Mouse (Mus musculus) spleen, postnatal 14 days (tissue): ENCODE data around the gene Usp37.

Experiments
- DNase-seq, 2 experiments: peaks; one replicate each; pipeline ENCODE4 v3.0.0; 2021 to 2022; ENCODE audit warnings: low spot score in 2 of 2

Usp37 gene

DNA sequence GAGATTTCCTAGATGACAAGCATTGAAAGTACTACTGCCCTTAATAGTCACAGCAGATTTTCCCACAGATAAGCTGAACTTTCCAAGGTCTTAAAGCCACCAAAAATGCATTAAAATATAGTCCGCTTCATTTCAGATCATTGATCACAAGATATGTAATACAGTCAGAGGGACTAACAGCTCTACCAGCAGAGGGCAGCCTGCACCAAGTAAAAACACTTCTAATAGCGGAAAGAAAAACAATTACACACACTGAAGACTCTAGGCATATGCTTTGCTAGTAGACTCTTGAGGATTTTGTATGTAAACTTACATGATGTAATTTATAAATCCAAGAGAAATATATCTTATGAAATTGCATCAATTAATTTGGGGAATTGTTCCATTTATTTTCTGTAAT, 83.8 kb downstream of the Usp37 start:
- DNase-seq, result peak in 1 of 2 experiments; percentile 11

DNA sequence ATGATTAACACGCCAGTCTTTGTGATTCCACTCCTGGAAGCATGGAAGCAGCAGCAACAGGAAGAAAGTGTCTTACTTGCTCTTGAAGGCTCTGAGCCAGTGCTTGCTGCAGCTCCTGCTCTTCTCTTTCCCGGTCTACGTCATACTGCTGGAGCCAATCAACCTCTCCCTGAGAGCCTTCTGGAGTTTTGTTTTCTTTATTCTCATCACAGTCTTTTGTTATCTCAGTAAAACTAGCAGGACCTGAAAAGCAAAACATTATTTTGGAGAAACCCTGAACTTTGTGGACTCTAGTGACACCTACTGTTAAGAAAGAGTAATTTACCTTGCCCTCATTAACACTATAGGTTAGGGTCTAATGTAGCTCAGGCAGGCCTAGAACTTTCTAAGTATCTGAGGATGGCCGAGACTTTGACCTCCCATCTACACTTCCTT, 91.5 kb downstream of the Usp37 start:
- no peak for DNase-seq

DNA sequence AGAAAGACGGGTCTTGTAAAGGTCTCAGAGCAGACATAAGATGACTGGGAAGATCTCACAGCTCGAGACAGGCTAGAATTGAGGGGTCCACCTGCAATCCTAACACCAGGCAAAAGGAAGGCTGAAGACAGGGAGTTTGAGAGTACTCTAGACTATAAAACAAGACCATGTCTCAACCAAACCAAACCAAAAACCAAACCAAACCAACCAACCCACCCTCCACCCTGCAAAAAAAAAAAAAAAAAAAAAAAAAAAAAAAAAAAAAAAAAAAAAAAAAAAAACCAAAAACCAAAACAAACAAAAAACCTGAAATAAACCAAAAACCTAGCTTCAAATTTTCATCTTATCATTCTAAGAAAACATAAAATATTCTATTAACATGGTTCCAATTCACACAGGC, 99.5 kb downstream of the Usp37 start:
- no peak for DNase-seq

DNA sequence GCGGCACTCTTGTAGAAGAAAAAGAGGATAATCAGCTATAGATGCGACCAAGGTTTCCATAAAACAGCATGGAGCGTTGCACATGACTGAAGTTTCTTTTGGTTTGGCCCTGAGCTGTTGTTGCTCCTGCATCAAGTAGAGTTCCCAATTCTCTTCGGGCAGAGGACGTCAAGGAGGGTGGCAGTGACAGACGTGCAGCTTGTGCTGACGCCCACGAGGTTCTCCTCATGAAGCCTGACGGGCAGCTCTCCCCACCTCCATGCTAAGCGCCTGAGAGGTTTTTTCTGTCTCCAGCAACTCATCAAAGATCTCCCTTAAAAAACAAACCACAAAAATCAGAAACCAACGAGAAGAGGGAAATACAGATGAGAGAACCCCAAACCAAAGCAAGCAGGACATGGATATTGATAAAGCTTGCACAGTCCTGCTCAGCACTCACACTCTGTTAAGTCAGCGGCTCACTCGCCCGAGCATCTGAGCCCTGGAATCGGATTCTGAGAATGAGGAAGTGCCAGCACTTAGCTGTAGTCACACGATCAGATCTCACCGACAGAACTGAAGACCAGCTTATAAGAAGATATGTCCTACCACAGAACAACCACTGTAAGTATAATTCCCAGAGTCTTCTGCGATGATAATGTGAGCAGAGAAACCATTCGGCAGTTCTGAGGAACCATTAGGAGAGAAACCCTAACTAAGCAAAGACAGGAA, 104.8 kb downstream of the Usp37 start:
- no peak for DNase-seq

DNA sequence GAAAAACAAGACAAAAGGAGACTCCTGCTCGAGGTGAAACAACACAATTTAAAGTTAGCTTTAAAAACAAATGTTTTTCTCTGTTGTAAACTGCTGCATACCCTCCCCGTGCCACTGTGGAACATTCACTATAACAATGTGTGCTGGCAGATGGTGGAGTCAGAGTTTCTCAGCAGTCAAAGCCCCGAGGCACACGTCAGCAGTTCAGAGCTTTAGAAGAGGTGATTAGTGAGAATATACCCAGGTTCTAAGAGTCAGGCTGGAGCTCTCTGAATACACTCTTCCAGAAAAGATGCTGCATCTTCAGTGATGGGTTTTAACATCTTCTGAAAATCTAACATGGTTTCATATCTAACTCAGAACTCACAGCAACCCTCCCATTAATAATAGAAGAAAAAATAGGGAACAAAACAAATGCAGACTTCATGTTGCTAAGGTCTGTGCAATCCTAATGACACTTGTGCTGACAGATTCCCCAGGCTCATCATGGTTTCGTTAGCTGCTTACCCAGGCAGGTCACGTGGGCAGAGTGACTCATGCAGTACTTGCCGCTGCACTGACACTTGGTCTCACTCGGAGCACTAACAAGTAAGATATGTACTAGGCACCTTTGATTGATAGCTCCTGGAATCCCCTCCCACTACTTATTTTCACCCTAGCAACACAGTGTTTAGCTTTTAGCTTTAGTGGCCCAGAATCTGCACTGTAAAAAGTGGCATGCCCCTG, 106.2 kb downstream of the Usp37 start:
- no peak for DNase-seq

DNA sequence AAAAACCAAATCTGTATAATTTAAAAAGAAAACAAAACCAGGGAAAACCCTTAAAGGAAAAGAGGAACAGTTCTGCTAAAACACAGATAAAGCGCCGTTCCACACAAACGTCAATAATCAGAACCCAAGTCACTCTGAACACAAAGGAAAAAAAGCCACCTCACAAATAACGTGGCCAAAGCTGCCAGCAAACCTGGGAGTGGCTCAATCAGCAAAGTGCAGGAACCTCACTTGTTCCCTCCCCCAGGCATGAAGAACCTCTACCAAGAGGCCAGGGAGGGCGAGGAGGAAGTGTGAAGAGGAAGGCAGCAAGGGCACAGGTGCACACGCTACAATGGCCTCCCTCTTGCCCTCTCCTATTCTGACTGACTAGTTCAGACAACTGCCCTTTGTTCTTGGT, 108.5 kb downstream of the Usp37 start:
- no peak for DNase-seq

DNA sequence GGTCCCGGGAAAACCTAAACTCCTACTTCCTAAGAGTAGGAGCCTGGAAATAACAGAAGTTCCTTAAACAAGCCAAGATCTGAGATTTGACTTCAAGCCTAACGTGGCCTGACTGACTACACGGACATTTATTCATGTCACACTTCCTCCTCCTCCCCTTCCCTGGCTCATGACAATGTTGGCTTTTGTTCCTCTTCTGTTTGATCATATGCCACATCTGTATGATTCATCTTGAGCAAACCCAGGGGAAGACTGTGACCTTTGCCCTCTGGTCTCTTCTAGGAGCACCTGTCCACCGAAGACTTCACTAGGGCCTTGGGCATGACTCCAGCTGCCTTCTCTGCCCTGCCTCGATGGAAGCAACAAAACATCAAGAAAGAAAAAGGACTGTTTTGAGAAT, 109.5 kb downstream of the Usp37 start:
- DNase-seq, result no peak

DNA sequence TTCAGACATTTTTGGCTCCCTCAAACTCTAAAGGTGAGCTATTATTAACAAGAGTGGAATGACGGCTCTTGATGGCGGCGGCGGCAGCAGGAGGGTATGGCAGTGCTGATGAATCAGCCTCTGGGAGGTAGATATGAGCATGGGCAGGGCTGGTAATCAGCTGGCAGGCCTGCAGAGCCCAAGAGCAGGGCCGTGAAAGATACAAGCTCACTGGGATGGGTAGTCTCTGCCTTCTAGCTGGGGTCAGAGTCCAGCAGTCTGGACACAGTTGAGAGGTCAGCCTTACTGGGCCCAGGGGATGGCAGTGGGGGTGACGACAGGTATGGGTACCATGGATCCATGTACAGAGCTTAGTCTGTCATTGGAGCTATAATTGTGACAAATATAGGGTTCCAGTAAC, 110.9 kb downstream of the Usp37 start:
- DNase-seq, result no peak

DNA sequence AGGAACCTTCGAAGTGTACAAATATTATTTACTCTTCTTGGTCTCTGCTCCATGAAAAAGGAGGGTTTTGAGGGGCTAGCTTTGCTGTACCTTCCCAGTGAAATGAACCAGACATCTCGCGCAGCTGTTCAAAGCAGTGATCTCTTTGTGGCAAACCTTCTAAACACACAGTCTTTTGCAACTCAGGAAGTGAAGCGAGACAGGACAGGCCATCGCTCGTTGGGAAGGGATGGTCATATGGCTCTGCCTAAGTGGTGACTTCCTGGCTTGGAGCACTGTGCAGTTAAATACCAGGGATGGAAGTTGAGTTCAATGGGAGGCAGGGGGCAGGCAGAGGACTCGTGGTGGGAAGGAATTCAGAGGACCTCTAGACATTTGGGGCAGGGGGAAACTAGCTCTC, 118.2 kb downstream of the Usp37 start:
- DNase-seq, result no peak

DNA sequence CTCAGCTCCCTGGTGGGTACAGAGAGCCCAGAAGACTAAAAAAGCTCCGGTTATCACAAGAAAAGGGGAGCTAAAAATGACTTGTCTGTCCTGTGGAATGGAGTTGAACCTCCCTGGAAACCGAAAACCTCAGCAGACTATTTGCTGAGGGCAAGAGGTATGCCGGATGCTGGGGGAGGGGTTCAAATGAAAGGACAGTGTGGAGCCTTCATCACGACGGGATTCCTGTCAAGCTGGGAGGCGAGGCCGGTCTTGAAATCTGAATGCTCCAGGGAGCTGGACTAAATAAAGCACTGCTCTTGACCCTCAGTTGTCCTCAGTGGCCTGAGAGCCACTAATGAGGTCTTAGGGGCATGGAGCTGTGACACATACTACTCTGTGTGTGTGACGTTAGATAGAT, 120.9 kb downstream of the Usp37 start:
- no peak for DNase-seq

DNA sequence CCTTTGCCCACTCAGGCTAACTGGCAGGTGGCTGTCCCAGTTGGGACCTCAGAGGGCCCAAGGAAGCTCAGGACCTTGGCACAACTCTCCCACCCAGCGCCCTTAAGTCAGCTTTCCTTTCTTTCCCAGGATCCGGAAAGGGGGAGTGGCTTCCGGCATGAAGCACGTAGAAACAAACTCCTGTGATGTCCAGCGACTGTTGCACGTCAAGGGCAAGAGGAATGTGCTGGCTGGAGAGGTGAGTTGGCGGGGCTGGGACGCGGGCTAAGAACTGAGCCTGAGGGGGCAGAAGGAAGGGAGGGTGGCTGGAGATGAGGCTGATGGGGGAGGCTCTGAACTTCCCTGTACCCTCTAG, 124.7 kb downstream of the Usp37 start:
- no peak for DNase-seq

DNA sequence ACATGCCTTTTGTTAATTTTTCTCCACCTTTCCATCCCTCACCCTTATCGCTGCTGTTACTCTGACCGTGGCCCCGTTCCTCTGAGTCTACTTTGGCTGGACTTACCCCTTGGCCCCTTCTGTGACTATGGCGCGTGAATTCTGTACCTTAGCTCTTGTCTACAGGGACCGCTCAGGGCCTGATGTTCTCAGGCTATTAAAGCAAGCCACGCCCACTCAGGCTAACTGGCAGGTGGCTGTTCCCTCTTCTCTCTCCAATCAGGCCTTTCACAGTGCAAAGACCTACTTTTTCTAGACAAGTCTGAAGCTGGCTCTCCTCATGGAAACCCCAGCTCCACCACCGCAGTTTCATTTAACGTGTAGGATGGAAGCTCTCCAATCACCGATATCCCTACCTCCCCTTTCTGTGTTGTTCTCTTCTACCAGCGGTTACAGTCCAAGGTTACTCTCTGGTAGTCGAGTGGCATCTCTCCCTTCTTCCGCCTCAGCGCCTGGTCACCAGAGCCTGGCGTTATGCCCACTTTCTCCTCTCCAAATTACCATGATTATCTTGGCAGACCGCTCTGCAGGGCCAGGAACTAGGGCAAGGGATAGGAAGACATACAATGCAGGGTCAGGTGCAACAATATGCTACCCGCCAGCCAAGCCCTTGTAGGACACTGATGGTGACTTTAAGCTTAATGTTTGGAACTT, 125.2 kb downstream of the Usp37 start:
- no peak for DNase-seq

DNA sequence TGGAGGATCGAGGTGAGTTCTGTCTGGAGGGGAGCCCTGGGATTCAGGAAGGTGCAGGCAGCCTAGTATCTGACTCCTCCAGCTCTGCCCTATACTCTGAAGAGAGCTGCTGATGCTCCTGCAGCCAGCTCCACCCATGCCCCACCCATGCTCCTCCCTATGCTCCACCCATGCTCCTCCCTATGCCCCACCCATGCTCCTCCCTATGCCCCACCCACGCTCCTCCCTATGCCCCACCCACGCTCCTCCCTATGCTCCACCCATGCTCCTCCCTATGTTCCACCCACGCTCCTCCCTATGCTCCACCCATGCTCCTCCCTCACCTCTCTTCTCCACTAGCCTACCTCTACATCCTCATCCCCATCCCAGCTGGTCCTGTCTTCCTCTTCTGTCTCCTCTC, 128.9 kb downstream of the Usp37 start:
- peak in 1 of 2 experiments; percentile 11 for DNase-seq

DNA sequence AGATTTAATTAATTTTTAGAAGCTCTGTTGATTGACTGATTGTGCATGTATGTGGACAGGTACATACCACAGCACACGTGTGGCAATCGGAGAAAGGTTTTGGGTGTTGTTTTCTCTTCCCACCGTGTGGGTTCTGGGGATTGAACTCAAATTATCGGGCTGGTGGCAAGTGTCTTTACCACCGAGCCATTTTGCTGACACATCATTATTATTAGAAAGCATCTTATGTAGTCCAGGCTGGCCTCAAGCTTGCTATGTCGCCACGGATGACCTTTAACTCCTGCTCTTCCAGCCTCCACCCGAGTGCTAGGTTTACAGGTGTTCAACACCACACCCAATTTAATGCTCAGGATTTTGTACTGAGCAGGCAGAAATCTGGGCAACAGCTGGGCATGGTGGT, 131.4 kb downstream of the Usp37 start:
- no peak for DNase-seq

DNA sequence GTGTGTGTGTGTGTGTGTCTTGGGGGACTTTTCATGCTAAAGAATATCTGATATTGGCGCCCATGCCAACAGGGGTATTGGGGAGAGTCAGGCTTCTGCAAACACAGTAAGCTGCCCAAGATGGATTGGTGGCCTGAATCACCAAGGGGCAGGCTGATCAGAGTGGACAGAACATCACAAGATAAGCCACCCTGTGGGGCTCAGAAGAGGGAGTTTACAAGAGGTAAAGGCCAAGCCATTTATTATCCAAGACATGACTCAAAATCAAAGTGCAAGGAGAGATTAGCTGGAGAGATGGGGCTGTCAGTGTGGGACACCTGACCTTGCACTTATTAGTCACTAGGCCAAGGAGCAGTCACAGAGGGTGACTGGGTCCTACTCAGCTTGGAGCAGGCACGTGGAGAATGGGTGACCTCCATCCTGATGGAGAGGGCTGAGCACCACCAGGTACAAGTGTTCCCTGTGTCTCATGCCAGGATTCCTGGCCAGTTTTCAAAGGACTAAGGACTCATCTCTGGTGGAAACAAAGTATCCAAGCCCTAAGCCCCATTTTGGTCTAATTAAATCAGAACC, 132.2 kb downstream of the Usp37 start:
- DNase-seq, result no peak

DNA sequence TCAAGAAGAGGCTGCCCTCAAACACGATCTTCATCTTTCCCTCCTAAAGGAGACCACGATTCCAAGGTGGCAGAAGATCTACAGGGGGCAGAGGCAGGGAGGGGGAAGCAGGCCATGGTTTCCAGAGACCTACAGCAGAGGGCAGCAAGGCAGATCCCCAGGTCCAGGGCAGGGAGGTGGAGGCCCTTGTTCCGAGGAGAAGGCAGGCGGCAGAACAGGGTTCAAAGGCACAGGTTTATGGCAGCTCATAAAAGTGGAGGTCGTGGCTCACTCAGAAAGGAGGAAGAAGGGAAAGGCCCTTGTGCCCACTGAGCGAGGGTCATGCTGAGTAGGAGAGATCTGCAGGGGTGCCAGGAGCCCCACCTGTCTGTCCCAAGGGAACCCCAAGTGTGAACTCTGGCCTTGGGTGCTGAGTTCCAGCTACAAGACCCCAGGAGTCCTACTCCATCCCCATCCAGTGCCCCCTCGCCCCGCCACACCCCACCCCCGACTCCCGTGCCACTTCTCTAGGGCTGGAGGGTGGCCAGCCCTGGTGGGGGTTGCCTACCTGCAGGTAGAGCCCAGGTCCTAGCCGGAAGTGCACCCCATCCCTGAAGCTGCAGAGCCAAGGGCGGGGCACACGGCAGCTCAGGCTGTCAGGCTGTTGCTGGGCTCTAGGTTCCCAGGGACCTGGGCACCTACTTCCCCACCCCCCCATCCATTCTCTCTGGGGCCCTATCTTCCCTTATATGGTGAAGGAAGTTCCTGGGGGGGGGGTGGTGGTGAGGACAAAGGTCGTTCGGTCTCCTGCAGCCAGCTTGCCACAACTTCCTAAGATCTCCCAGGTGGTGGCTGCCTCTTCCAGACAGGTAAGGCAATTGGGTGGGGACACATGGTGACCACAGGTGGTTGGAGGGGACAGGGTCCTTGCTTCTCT, 135.2 kb downstream of the Usp37 start, which contains the start of gene Vil1:
TSS of gene Vil1 (plus strand) at position 788 of the 916 bp plus-strand sequence.
- DNase-seq, result no peak

DNA sequence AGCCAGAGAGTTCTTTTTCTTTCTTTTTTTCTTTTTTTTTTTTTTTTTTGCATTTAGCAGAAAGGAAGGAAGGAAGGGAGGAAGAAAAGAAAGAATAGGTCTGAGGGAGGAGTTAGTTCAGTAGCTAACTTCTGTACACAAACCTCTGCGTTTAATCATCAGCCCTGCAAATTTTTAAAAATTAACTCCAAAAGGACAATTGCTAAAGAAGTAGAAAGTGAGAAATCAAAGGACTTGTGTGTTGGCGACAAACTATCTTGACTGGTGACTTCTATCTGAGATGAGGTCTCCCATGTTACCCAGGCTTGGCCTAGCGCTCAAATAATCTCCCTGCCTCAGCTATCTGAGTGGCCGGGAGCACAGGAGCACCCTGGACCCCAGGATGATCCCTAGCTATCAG, 139.9 kb downstream of the Usp37 start:
- no peak for DNase-seq

DNA sequence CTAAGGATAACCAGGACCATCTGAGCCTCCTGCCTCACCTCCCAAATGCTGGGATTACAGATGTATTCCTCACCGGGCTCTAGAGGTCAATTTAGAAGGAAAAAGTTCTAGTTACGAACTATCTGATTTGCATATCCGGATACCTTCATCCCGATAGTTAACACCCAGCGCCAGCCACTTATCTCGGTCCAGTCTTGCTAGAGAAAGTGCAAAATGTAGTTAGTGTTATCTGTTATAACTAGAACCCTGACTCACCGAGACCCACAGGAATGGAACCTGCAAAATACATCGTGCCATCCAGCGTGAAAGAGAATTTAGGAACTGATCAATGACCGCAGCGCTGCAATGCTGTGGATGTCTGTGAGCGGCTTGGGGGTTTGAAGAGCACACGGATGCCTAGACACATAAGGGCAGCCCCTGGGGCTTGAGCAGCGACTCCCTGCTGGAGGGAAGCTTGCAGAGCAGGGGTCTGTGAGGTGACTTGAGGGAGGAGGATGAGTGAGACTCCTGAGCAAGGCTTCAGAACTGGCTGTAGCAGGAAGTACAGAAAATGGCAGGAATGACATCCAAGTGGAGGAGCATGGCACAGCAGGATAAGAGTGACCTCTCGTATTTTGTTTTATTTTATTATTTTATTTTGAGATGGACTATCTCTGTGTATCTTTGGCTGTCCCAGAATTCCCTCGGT, 142.9 kb downstream of the Usp37 start:
- DNase-seq, result no peak

DNA sequence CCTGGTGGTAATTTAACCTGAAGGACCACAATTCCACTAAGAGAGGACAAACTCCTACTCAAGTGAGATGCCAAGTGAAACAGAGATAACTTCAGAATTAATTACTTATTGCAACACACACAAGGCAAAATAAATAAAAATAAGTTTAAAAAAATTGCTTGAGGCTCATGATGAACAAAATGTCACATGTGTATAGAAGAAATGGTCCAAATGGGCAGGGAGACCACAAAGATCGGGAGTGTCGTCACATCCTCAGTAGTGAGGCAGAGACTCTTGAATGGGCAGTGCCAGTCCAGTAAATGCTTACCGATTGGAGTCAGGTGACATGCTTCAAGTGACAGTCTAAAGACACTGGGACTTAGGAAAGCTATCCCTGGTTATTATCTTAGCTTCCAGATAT, 143.6 kb downstream of the Usp37 start:
- no peak for DNase-seq

DNA sequence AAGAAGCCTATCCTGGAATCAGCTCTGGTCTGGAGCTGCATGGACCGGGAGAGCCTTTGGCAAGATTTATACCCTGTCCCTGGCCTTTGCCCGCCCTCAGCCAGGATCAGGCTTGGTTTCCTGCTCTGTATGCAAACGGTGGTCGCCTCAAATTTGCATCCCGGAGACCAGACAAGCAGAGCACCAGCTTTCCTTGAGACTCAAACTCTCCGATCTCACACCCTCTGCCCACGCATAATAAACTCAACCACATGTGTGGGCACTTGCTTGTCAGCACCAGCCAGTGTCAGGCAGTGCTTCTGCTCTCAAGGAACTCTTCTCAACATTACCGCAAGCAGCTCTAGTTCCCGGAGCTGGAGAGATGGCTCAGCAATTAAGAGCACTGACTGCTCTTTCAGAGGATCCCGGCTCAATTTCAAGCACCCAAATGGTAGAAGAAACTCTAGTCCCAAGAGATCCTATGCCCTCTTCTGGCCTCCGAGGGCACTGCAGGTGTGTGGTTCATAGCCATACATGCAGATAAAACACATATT, 146.1 kb downstream of the Usp37 start:
- DNase-seq, result peak; percentile 60 to 82
